Mouse (Mus musculus) retina, embryonic 14.5 days (tissue): ENCODE results near the gene Rbm42.

Experiments
- DNase-seq: peaks from one replicate; pipeline ENCODE4 v3.0.0-alpha.2; 2015; ENCODE audit warnings: low spot score

Rbm42 gene

GRCm38 (mm10) chr7:30618658-30619057 is 31.5 kb downstream of the Rbm42 start:
- DNase-seq = no peak

- DNase-seq = no peak
These were observed 34.9 kb downstream of the Rbm42 start for GRCm38 (mm10) chr7:30615049-30615760.

DNA sequence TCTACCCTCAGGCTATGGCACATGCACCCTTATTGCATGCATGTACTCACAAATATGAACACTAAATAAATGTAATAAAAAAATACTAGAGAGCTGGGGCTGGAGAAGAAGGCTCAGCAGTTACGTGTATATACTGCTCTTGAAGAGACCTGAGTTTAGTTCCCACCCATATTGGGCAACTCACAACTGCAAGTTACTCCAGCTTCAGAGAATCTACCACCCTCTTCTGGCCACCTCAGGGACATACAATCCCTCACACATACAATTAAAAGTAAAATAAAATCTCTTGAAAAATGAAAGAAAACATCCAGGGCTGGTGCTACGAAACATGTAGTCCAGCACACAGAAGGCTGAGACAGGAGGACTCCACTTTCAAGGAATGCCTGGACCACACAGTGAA is 35.7 kb downstream of the Rbm42 start:
- DNase-seq = no peak

- DNase-seq = peak; percentile 81
These were observed 36.5 kb downstream of the Rbm42 start for GRCm38 (mm10) chr7:30613529-30614112.

DNA sequence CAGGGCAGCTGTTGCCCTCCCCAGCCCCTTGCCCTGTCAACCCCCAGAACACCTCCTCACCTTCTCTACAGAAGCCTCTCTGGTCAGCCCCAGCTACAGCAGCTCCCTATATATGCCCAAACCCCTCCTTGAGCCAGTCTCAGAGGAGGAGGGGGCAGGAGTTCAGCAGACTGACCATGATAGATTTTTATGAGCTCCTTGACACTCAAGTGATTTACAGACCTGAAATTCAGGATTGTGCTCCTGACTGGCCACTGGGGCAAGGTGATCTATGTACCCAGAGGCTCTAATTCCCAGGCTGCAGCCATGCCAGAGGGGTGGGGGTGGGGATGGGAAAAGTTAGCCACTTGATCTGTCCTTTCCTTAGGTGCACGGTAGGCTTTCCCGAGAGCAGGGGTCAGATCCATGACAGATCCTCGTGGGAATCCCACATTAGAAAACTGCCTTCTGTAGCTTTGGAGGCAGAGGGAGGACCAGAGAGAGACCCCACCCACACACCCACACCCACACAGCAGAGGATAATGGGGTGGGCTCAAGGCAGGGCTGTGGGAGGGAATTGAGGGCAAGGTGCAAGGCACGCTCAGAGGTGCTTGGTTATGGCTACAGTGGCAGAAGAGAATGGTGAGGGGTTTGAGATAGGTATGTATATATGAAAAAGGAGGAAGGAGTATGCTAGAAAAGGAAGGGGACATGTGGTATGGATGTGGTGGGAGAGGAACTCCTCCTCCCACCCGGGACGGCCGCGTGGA is 37.3 kb downstream of the Rbm42 start, which contains the start of gene Upk1a:
Gene Upk1a (minus strand): TSS at position 194 of the 749 bp plus-strand sequence.
- no peak for DNase-seq

- no peak for DNase-seq
These were observed 40.1 kb downstream of the Rbm42 start for GRCm38 (mm10) chr7:30610043-30610442.

- DNase-seq = no peak
These were observed 41.6 kb downstream of the Rbm42 start for GRCm38 (mm10) chr7:30608476-30608875.

- peak; percentile 71 for DNase-seq
These were observed 42.3 kb downstream of the Rbm42 start for GRCm38 (mm10) chr7:30607706-30608309.

- DNase-seq = no peak
These were observed 45.2 kb downstream of the Rbm42 start for GRCm38 (mm10) chr7:30604944-30605343.

GRCm38 (mm10) chr7:30604424-30604823 is 45.7 kb downstream of the Rbm42 start:
- DNase-seq = no peak

GRCm38 (mm10) chr7:30602583-30602982 is 47.5 kb downstream of the Rbm42 start:
- DNase-seq = no peak

DNA sequence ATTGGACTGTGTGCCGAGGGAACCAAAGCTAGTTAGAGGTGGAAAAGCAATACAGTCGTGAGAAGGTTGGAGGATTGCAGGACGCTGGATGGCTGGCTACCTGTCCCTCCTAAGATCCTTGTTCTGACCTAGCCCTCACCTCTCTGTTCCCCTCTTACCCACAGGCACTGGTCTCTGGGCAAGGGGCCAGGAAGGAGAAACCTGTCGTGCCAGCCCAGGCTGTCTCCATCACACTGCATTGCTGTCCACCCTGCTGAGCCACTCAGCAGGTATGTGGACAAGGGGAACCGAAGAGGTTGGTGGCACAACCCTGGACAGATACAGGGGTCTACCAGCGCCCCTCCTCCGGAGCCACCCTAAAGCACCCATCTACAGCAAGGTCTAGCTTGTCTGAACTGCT is 49.5 kb downstream of the Rbm42 start:
- DNase-seq = no peak

- DNase-seq = peak; percentile 87
These were observed 50.2 kb downstream of the Rbm42 start for GRCm38 (mm10) chr7:30599933-30600353.

- DNase-seq = no peak
These were observed 51.3 kb downstream of the Rbm42 start, which contains the start of gene Zbtb32 for GRCm38 (mm10) chr7:30598786-30599185. TSS of gene Zbtb32 (minus strand) at chr7:30598909.

DNA sequence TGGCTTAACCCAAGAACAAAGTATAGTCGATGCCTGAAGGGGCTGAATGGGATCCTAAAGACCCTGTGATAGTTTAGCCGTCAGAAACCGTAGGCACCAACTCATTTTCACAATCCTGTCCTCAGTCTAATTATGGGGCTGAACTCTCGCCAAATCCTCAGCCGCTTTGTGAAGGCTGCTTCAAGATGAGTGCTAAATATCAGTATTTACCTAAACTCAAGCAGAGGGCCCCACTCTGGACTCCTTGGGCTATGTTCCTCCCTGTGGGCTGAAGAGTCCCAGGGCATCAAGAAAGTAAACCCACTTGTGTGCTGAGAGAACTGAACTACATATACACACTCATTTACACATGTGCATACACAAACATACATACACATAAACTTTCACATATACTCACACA is 53.3 kb downstream of the Rbm42 start:
- DNase-seq = no peak

- DNase-seq = no peak
These were observed 54.0 kb downstream of the Rbm42 start for GRCm38 (mm10) chr7:30596093-30596492.

DNA sequence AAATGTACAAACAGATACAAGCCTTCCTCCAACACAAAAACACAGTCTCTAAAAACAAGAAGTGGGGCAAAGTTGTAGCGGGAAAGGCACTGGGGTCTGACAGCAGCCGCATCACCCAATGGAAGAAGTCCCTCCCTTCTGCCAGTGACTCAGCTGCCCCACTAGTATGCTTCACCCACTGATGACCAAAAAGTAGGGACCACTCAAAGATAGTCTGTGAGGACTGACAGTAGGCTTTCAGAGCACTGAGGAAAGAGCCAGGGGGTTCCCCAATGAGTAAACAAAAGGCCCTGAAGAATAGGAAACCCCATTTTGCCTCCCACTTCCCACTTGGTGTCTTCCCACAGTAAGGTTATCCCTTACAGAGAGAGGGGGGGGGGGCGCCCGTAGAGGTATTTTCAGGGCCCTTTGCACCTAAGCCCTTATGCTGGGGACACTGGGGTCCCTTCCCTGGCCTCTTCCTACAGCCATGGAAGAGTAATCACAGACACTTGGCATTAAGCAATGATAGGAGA is 55.5 kb downstream of the Rbm42 start:
- no peak for DNase-seq

GRCm38 (mm10) chr7:30593579-30594509 is 56.3 kb downstream of the Rbm42 start:
- DNase-seq = no peak

DNA sequence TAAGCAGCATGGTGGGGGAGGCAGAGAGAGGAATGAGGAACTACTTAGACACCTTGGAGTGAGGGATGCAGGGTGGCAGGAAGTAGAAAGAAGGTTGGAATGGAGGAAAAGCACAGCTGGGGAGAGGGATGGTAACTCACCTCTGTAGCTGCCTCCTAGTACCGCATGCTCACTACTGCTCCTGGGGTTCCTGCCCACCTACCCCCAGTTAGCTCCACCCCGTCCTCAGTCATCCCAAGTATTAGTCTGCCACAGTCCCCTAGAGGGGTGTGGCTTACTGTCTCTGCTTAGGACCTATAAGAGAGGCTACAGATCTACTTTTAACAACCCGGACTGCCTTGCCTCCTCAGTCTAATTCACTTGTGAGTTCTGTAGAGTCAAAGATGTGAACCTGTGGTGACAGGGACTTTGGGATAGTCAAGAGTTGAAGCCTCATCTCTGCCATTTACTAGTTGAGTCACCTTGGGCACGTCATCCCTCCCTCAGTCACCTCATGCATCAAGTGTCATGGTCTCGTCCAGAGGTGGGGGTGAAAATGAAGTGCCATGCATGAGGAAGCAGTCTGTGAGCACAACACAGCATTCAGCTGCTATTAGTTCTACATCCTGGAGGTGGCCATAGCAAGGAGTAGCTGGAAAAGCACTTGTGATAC is 57.2 kb downstream of the Rbm42 start:
- no peak for DNase-seq

DNA sequence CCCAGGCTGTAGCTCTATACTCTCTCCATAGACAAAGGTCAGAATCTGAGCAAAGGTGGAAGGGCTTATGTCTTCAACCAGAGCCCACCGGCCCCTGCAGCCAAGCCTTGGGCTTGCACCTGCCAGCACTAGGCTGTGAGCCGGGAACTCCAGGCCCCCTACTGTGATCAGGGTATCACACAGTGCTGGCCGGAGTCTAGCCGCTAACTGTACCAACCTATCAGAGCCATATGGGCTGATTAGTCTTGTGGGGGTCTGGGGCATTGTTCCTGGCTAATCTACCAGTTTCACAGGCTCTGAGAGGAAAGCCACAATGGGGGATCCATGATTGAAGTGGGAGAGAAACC is 58.5 kb downstream of the Rbm42 start:
- DNase-seq = peak; percentile 41
